Mouse (Mus musculus) intestine, embryonic 15.5 days (tissue): Measurements from ENCODE around the gene Cabp4. TPM values are rescaled to one million over a fixed set of nuclear protein-coding genes. Genes with fewer than 3 reads are reported as not detected.
"Not testable (repeated sequence)": the region's sequence is repeated elsewhere in the genome, so short reads cannot be mapped to it uniquely, and the experiment has no call there.

Source experiments
- ATAC-seq: fragments of 200-750 bp; cut with Nextera tagmentation; 2 replicates; pipeline ENCODE4 v1.8.0; 2017; ENCODE audit warnings: moderate TSS enrichment, moderate library complexity
- H3K27ac ChIP-seq: fragments of 300-500 bp; sonication (generic); 2 replicates; pipeline ENCODE4 v1.5.1; 2015; ENCODE audit warnings: mild to moderate bottlenecking, inconsistent platforms
- H3K27me3 ChIP-seq: fragments of 300-500 bp; sonication (generic); replicated peaks from 2 replicates; pipeline ENCODE4 v1.6.1; 2015; ENCODE audit warnings: inconsistent platforms
- H3K36me3 ChIP-seq: fragments of 300-500 bp; sonication (generic); 2 replicates; pipeline ENCODE4 v1.6.1; 2015; ENCODE audit warnings: inconsistent platforms
- H3K4me1 ChIP-seq: fragments of 300-500 bp; sonication (generic); replicated peaks from 2 replicates; pipeline ENCODE4 v1.6.1; 2015; ENCODE audit warnings: inconsistent platforms
- H3K4me2 ChIP-seq: fragments of 300-500 bp; sonication (generic); replicated peaks from 2 replicates; pipeline ENCODE4 v1.6.1; 2015; ENCODE audit warnings: mild to moderate bottlenecking, inconsistent platforms
- H3K4me3 ChIP-seq: fragments of 300-500 bp; sonication (generic); replicated peaks from 2 replicates; pipeline ENCODE4 v1.5.1; 2015; ENCODE audit warnings: inconsistent platforms
- H3K9ac ChIP-seq: fragments of 300-500 bp; sonication (generic); 2 replicates; pipeline ENCODE4 v1.6.1; 2015; ENCODE audit warnings: inconsistent platforms
- H3K9me3 ChIP-seq: fragments of 300-500 bp; sonication (generic); 2 replicates; pipeline ENCODE4 v1.6.1; 2016; ENCODE audit warnings: inconsistent platforms
- WGBS: fragments of 180-500 bp; shearing (Covaris S2); methylation state at CpG from one replicate; pipeline ENCODE4 v1.1.7; 2015; 5-methylcytosine and 5-hydroxymethylcytosine counted together
- polyA plus RNA-seq: library from polyadenylated mRNA; unstranded; fragments of >200 nt; fragmentation: Nextera tagmentation; extraction: Ambion mirVana; gene quantifications from 2 replicates; pipeline ENCODE4 v1.2.1, GENCODE M21; 2015

Cabp4 gene
- polyA plus RNA-seq, 1 experiment from 2014 or later = 0.19 TPM

DNA sequence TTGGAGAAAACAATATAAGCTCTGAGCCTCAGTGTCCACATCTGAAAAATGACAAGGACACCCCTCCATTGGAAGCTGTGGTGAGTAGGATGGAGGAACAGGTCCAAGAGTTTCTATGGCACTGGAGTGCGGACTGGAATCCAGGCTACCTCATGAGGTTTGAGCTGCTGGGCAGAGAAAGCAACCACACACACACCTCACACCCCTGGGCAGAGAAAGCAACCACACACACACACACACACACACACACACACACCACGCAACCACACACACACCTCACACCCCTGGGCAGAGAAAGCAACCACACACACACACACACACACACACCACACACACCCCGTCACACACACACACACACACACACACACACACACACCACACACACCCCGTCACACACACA, 18.6 kb downstream of the Cabp4 start:
- ATAC-seq = peak; percentile 18
- not testable (repeated sequence) for H3K27ac ChIP-seq, H3K36me3 ChIP-seq, H3K9me3 ChIP-seq, H3K27me3 ChIP-seq, H3K9ac ChIP-seq
- 14% methylated on average over 2 of the region's 4 CpGs for WGBS
- Histone ChIP-seq H3K4me3 (peak overlapping the region; percentile 81), H3K4me1 (peaks cover 18% of the 10 kb centered on the region), H3K4me2 (peak overlapping the region; percentile 74)

DNA sequence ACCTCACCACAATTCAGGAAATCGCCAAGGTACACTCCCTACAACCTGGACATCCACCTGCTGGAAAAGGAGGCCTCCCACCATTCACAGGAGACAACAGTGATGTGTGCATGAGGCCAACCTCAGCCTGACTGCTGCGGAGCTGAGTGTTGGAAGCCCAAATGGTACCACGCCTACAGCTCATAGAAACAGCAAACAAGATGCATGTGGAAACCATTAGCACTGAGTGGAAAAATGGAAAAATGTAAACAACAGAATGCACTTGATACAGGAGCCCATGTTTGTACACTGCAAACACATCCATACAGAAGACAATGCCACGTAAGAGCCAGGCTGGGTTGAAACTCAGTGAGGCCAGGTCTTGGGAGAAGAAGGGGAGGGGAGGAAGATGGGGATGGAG, 19.4 kb downstream of the Cabp4 start:
- ATAC-seq = no peak

DNA sequence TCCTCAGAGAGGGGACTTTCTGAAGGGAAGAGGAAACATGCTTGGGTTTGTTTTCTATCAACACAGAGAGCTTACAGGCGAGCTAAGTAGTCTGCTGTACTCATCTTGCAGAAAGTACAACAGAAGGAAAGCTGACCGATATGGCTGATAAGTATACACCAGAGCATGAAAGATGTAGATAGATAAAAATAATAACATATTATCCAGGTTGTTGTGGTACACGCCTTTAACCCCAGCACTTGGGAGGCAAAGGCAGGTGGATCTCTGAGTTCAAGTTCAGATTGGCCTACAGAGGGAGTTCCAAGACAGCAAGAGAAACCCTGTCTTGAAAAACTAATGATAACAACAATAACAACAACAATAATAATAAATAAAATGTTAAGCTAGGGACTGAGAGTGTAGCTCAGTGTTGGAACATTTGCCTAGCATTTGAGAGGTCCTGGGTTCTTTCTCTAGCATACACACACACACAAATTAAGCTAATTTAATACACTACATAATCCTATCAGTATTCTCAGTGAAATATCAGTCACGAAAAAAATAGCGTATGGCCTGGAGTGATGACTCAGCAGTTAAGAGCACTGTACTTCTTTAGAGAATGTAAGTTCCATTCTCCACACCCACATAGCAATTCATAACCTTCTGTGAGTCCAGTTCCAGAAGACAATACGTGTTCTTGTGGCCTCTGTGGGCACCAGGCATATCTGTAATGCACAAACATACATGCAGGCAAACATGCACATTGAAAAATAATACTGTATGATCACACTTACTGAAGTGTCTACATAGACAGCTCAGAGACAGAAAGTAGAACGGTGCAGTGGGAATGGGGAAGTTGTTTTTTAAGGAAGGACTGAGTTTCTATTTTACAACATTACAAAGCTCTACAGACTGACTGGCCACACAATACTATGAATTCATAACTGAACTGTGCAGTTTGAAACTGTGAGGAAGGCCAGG, 21.1 kb downstream of the Cabp4 start:
- ATAC-seq = no peak

More for the DNA sequence above, 19.4 kb downstream of the Cabp4 start:
- no peak overlapping the region for H3K9ac ChIP-seq
- no peak overlapping the region for H3K4me3 ChIP-seq
- H3K4me1 ChIP-seq = peaks cover 21% of the 10 kb centered on the region
- H3K27ac ChIP-seq = no peak overlapping the region
- peaks cover 3% of the 10 kb centered on the region; the same call in 1 of the 2 replicates for H3K36me3 ChIP-seq
- no peaks in the 10 kb centered on the region for H3K9me3 ChIP-seq
- H3K4me2 ChIP-seq = no peak overlapping the region
- 70% methylated on average over 4 of the region's 4 CpGs for WGBS
- H3K27me3 ChIP-seq = no peaks in the 10 kb centered on the region

DNA sequence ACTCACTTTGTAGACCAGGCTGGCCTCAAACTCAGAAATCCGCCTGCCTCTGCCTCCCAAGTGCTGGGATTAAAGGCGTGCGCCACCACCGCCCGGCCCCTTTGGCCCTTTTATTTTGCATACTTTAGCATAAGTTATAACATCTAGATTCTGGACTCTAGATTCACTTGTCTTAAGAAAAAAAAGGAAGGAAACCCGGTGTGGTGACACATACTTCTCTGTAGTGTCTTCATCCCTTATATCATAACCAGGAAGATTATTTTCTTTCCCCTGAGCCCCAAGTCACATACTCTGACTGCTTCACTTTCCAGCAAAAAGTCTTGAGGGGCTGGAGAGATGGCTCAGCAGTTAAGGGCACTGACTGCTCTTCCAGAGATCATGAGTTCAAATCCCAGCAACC, 21.9 kb downstream of the Cabp4 start:
- peaks cover 18% of the 10 kb centered on the region for H3K4me1 ChIP-seq
- H3K27me3 ChIP-seq, H3K36me3 ChIP-seq, H3K9ac ChIP-seq, H3K27ac ChIP-seq, ATAC-seq, H3K9me3 ChIP-seq: not testable (repeated sequence)
- H3K4me2 ChIP-seq = peak overlapping the region; percentile 60; the same call in 1 of the 2 replicates
- 0 out of 2 replicates have a peak overlapping the region, but pooled peaks have one; percentile 50 for H3K4me3 ChIP-seq
- 53% methylated on average over 6 of the region's 6 CpGs for WGBS

More for the DNA sequence above, 21.1 kb downstream of the Cabp4 start:
- no peak overlapping the region for H3K27ac ChIP-seq
- H3K4me1 ChIP-seq = peaks cover 21% of the 10 kb centered on the region
- H3K9ac ChIP-seq = no peak overlapping the region
- H3K36me3 ChIP-seq = peaks cover 3% of the 10 kb centered on the region; the same call in 1 of the 2 replicates
- no peak overlapping the region for H3K4me2 ChIP-seq
- H3K4me3 ChIP-seq = no peak overlapping the region
- WGBS = 81% methylated on average over 7 of the region's 7 CpGs
- H3K9me3 ChIP-seq = no peaks in the 10 kb centered on the region
- no peaks in the 10 kb centered on the region for H3K27me3 ChIP-seq

DNA sequence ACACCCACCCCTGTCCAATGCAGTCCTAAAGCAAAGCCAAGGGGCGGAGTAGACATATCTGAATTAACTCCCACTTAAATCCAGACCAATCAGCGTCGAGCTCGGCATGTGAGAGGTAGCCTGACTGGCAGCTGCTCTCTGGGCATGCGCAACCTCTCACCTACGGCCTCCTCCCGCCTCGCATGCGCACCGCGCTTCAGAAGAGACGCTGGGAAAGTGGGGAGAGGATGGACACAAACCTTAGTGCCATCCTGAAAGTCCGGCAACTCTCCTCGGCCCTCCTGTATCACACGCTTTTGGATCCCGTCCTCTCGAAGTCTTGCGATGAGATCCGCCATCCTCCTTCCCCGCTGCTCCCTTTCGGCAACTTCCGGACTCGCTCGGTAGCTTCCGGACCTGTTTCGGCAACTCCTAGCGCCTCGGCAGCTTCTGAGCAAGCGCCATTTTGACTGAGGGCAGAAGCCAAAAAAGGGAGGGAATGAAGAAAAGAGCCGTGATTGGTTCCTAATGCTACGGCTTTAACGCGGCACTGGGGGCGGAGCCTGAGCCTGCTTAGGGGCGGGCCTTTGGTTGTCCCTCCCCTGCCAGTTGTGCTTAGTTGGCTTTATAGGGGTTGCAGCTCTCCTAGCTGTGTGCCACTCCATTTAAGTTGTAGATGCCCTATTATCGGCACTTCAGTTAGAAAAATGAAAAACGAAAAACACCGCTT, 22.6 kb downstream of the Cabp4 start:
- Histone ChIP-seq H3K4me1 (peaks cover 13% of the 10 kb centered on the region), H3K27ac (peak overlapping the region; percentile 70), H3K9ac (peak overlapping the region; percentile 55), H3K36me3 (peaks cover 6% of the 10 kb centered on the region; the same call in 1 of the 2 replicates), H3K4me2 (peak overlapping the region; percentile 60), H3K9me3 (no peaks in the 10 kb centered on the region), H3K27me3 (no peaks in the 10 kb centered on the region), H3K4me3 (peak overlapping the region; percentile 50)
- WGBS = 3% methylated on average over 38 of the region's 38 CpGs
- peak; percentile 79 for ATAC-seq

DNA sequence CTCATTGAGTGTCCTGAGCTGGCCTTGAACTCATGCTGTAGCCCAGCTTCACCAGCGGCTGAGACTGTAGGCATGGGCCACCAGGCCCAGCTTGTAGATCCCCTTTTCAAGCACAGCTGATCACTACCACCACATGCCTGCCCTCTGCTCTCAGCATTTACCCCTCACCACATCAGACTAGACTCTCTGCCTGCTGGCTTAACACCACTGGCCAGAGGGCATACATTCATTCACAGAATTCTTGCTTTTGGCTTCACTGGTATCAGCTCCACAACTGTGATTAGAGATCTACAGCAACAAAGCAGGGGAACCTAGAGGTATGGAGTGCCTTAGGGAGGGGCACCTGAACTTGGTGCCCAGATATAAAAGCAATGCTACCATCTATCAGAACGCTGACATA, 23.3 kb downstream of the Cabp4 start:
- ATAC-seq = no peak

DNA sequence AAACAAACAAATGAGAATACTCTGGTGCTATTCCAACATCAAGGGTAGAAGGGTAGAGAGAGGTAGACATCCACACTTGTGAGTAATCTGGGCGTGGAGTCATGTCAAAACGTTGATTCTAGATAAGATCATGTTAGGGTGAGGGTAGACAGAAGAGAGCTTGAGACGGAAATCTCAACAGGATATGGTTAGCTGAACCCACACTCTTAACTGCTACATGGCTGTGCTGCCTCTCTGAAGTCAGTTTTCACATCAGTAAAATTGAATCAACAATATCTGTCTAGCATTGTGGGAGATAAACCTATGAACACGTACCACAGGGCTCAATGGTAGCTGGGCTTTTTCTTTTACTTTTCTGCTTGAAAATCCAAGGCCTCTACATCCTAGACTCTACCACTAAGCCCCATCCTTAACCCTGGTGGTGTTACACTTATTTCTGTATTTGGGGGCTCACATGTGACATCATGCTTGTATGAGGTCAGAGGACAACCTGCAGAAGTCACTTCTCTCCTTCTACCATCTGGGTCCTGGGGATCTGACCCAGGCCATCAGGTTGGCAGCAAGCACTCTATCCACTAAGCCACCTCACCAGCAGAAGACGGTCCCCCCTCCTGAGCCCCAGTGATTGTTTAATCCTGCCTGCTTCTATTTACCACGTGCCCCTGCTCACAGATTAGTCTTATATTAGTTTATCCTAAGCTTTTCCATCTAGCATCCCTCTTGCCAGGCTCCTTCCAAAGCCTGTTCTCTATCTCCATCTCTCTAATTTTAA, 23.9 kb downstream of the Cabp4 start:
- Histone ChIP-seq H3K9ac (no peak overlapping the region), H3K9me3 (no peaks in the 10 kb centered on the region), H3K4me3 (no peak overlapping the region), H3K4me1 (peaks cover 16% of the 10 kb centered on the region), H3K36me3 (peaks cover 16% of the 10 kb centered on the region; the same call in 1 of the 2 replicates), H3K4me2 (peak overlapping the region; percentile 60), H3K27me3 (no peaks in the 10 kb centered on the region), H3K27ac (no peak overlapping the region)
- WGBS = 77% methylated on average over 6 of the region's 6 CpGs
- no peak for ATAC-seq

More for the DNA sequence above, 23.3 kb downstream of the Cabp4 start:
- no peaks in the 10 kb centered on the region for H3K27me3 ChIP-seq
- peak overlapping the region; percentile 60 for H3K4me2 ChIP-seq
- 96% methylated on average over 2 of the region's 2 CpGs for WGBS
- H3K4me1 ChIP-seq = peaks cover 13% of the 10 kb centered on the region
- H3K9ac ChIP-seq = no peak overlapping the region
- peaks cover 11% of the 10 kb centered on the region; the same call in 1 of the 2 replicates for H3K36me3 ChIP-seq
- H3K4me3 ChIP-seq = no peak overlapping the region; the same call in 1 of the 2 replicates
- no peak overlapping the region for H3K27ac ChIP-seq
- no peaks in the 10 kb centered on the region for H3K9me3 ChIP-seq

DNA sequence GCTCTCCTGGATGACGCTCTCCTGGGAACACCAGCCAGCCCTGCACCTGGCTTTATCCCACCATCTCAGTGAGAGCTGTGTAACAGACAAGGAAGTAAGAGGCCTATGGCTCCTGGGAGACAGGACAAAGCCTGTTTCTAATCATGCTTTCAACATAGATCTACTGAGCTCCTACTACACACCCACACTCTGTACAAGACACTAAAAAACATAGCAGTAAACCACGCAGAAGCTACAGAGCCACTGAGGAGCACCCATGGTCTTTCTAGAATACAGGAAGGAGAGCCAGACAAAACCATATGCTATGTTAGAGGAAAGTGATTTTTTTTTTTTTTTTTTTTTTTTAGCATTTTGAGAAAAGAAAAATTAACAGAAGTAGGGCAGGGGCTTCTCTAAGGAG, 25.5 kb downstream of the Cabp4 start:
- no peak overlapping the region for H3K9ac ChIP-seq
- no peak for ATAC-seq
- H3K9me3 ChIP-seq = no peaks in the 10 kb centered on the region
- peaks cover 22% of the 10 kb centered on the region; the same call in 1 of the 2 replicates for H3K36me3 ChIP-seq
- H3K4me1 ChIP-seq = peaks cover 26% of the 10 kb centered on the region
- H3K4me3 ChIP-seq = no peak overlapping the region
- no peak overlapping the region for H3K27ac ChIP-seq
- no peaks in the 10 kb centered on the region for H3K27me3 ChIP-seq
- no peak overlapping the region for H3K4me2 ChIP-seq
- 89% methylated on average over 2 of the region's 2 CpGs for WGBS

DNA sequence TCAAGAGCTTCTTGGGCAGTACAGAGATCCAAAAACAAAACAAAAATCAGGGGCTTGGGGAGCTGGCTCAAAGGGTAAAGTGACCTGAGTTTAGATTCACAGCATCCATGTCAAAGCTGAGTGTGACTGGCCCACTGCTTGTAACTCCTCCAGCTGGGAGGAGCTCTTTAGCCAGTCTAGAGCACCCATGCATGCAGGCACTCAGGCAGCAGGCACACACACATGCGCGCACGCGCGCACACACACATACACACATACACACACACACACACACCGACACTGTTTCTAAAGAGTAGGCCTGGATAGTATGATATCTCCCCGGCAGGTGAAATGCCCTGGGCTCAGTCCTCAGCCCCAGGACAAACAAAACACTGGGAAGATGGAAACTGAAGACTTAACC, 26.8 kb downstream of the Cabp4 start:
- ATAC-seq = no peak
- 95% methylated on average over 7 of the region's 7 CpGs for WGBS
- H3K4me2 ChIP-seq = no peak overlapping the region
- H3K9ac ChIP-seq = no peak overlapping the region
- peaks cover 36% of the 10 kb centered on the region for H3K4me1 ChIP-seq
- H3K27me3 ChIP-seq = no peaks in the 10 kb centered on the region
- no peaks in the 10 kb centered on the region for H3K9me3 ChIP-seq
- peaks cover 22% of the 10 kb centered on the region; the same call in 1 of the 2 replicates for H3K36me3 ChIP-seq
- H3K4me3 ChIP-seq = no peak overlapping the region
- no peak overlapping the region for H3K27ac ChIP-seq

DNA sequence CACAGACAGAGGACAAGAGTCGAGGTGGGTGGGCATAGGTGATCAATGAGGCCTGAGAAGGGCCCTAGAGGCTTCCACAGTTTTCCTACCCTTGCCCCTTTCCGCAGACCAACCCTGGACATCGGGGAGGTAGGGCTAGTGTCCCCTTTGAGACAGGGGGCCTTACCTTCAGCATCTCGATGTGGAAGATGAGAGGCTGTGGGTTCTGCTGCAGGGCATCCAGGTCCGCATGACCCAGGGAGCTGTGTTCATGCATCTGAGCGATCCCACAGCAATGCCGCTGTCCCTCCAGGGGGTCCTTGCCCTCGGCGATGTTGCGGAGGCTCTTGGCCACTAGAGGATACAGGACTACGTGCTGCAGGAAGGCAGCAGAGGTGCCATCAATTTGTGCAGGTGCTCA, 28.0 kb downstream of the Cabp4 start:
- H3K27ac ChIP-seq = no peak overlapping the region
- no peaks in the 10 kb centered on the region for H3K27me3 ChIP-seq
- H3K4me3 ChIP-seq = no peak overlapping the region
- ATAC-seq = no peak
- 91% methylated on average over 11 of the region's 11 CpGs for WGBS
- peaks cover 22% of the 10 kb centered on the region; the same call in 1 of the 2 replicates for H3K36me3 ChIP-seq
- H3K9ac ChIP-seq = no peak overlapping the region
- peaks cover 31% of the 10 kb centered on the region for H3K4me1 ChIP-seq
- H3K4me2 ChIP-seq = no peak overlapping the region
- H3K9me3 ChIP-seq = no peaks in the 10 kb centered on the region

DNA sequence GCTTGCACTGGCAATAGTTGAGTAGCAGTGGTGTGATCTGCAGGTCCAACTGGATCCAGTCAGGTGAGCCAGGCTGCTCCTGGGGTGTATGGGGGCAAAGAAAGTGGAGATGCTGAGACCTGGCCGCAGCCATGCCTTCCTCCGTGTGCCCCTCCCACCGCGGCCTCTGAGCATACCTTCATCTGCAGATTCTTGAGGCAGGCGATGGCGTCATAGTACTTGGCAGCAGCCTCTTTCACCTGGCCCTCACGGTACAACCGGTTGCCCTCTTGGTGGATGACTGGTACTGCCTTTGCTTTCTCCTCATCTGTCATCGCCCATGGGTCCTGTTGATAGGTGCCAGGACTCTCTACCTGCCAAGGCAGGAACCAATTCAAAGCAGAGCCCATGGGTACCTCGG, 28.7 kb downstream of the Cabp4 start:
- ATAC-seq = no peak
- Histone ChIP-seq H3K9ac (no peak overlapping the region), H3K4me3 (no peak overlapping the region), H3K27me3 (no peaks in the 10 kb centered on the region), H3K4me1 (peaks cover 24% of the 10 kb centered on the region), H3K27ac (no peak overlapping the region), H3K4me2 (no peak overlapping the region), H3K9me3 (no peaks in the 10 kb centered on the region), H3K36me3 (peaks cover 22% of the 10 kb centered on the region; the same call in 1 of the 2 replicates)
- WGBS = 96% methylated on average over 10 of the region's 10 CpGs
